Mouse (Mus musculus) urinary bladder, adult 2 months (tissue): Measurements from ENCODE around the gene Apoc1. TPM values are rescaled to one million over a fixed set of nuclear protein-coding genes. Genes with fewer than 3 reads are reported as not detected.
"Not testable (repeated sequence)": the region's sequence is repeated elsewhere in the genome, so short reads cannot be mapped to it uniquely, and the experiment has no call there.

Experiments
- DNase-seq: peaks from one replicate; pipeline ENCODE4 v3.0.0; 2022; ENCODE audit warnings: low spot score
- polyA plus RNA-seq: library from polyadenylated mRNA; depleted of rRNA; stranded (reverse); fragments of >200 nt; gene quantifications from 2 replicates; pipeline ENCODE4 v1.2.3, GENCODE M21; 2012

The Apoc1 gene
- polyA plus RNA-seq, 1 experiment = 72.3 TPM

DNA sequence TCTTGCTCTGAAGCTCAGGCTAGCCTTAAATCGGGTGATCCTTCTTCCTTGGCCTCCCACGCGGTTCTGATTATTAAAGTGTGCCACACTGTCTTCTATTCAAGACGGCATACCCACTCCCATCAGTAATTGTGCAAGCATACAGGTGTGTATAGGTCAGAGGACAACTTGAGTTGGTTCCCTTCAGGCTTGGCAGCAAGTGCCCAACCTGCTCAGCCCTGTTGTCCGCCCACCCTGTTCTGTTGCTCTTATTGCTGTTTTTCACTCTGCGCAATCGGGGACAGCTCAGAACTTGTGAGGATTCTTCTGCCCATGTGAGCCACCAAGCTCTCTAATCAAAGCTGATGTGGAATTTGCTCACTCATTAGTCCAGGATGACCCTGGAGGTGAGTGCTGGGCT lies 12.8 kb upstream of the Apoc1 start:
- no peak for DNase-seq

- no peak for DNase-seq
Observed at GRCm38 (mm10) chr7:19704475-19704874, 12.0 kb upstream of the Apoc1 start.

GRCm38 (mm10) chr7:19702859-19703555 lies 10.5 kb upstream of the Apoc1 start:
- no peak for DNase-seq

- DNase-seq = no peak
Observed at GRCm38 (mm10) chr7:19701069-19701761, 8.8 kb upstream of the Apoc1 start.

DNA sequence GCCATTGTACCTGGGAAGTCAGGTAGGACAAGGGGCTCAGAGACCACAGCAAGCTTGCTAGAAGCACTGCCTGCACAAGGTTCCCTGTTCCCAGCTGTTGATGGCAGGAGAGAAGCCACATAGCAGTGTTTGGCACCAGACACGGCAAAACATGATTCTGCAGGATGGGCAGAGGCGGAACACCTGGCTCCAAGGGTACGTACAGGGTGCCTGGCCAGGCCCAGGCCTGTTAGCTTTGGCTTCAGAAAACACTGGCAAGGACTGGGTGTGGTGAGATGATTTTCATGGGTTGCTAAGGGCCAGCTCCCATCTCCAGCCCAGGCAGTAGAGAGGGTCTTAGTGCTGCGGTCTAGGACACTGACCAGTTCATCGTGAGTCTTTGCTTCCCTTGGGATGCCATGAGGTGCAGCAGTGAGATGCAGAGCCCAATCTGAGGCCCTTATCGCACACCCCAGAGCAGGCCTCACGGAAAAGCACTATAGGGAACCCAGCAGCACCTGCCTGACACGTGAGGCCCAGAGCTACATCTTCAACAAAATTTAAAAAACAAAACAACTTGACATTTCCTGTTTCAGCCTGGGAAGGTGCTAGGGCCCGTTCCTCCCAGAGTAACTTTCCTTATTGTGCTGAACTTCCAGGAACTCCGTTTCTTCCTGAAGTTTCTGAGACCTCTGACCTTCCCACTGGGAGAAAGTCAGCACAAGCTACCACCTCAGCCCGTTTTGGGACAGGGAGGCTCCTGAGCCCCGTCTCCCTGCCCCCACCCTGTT lies 8.0 kb upstream of the Apoc1 start:
- no peak for DNase-seq

- no peak for DNase-seq
Observed at GRCm38 (mm10) chr7:19699827-19700148, 7.3 kb upstream of the Apoc1 start.

- no peak for DNase-seq
Observed at GRCm38 (mm10) chr7:19698907-19699826, 6.7 kb upstream of the Apoc1 start, which contains the start of gene Apoe. TSS of gene Apoe (minus strand) at chr7:19699188.

DNA sequence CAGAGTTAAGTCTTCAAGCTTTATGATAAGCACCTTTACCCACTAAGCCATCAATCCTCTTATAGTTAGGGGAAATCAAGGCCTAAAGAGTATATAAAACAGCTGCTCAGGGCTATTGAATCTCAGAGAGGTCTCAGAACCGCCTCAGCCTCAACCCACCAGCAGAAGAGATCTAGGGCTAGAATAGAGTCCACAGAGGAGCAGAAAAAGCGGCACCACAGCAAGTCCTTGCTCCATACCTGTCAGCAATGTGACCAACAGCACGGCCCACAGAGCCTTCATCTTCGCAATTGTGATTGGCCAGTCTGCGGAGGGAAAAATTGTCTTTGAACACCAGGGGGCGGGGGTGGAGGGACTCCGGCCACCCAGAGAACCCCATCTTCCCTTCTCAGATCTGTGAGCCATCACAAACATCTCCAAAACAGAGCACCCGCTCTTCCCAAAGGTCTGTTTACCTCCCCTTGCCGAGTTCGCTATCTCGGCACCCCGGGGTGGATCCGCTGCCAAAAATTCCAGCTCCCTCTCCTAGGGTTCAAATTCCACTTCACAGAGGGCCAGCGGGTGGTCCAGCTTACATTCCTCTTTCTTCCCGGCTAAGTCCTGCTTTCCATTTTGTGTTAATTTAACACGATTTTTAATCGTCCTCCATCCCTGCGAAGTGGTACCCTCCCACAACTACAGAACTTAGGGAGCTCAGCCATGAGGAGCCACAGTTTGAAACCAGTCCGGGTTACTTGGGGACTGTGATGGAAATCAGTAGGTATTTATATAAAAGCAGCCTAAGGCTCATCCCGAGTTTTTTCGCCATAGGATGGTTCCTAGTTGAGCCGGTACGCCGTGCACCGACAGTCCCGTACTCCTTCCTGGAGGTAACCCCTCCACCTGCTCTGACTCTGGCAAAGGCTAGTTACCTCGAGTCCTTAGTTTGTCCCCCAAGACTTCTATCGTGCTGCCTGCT lies 5.8 kb upstream of the Apoc1 start:
- DNase-seq = no peak

- no peak for DNase-seq
Observed at GRCm38 (mm10) chr7:19696336-19696873, 3.9 kb upstream of the Apoc1 start.

- DNase-seq = no peak
Observed at GRCm38 (mm10) chr7:19695881-19696280, 3.4 kb upstream of the Apoc1 start.

GRCm38 (mm10) chr7:19695213-19695594 lies 2.7 kb upstream of the Apoc1 start:
- no peak for DNase-seq

DNA sequence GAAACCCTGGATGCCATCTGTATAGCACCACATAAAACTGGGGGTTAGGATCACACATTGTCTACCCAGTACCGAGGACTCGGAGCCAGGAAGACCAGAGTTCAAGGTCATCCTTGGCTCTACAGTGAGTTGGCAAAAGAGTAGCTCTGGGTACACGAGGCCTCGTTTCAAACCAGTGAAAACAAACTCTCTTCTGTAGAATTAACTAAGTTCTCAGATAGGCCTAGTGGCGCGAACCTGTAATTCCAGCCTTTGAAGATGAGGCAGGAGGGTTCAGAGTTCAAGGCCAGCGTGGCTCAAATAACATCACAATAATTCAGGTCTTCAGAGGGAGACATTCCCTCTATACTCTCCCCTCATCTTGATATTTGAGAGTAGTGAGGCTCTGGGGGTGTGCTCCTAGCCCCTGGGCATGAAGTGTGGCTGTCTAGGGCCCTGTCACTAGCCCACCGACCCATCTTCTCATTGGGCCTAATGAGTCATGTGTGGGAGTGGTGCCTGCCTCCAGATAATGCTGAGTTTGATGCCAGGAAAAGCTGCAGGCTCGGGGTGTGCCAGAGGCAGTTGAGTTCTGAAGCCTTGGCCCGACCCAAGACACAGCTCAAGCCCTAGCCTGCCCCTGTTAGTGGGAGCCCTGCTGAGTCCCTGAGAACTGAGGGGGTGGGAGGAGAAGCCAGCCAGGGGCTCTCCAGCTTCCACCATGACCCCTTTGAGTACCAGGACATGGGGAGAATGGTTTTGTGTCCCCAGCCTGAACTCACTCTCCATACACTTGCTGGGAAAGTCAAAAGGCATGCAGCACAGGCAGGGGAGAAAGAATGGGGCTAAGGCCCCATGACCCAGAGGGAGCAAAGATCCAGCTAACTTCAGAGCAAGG lies 2.1 kb upstream of the Apoc1 start:
- DNase-seq = no peak

- DNase-seq = no peak
Observed at GRCm38 (mm10) chr7:19693421-19693820, 961 bp upstream of the Apoc1 start.

- DNase-seq = no peak
Observed at GRCm38 (mm10) chr7:19691434-19691833, 1.0 kb downstream of the Apoc1 start.

DNA sequence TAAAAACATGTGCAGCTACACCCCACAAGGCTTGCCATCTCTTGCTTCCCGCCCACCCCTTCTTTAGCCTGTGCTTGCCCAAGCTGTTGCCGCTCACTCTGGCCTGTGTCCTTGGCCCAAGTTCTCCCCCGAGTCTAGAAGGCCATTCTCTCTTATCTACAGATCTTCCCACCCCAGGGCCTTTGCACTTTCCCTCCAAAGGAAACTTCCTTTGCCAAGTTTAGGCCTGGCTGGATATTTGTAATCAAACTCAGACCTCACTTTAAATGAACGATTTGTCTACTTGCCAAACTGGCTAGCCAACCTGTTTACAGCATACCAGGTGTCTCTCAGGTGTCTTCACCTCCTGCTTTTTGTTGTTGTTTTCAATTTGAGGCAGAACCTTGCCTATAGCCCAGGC lies 1.6 kb downstream of the Apoc1 start:
- no peak for DNase-seq

DNA sequence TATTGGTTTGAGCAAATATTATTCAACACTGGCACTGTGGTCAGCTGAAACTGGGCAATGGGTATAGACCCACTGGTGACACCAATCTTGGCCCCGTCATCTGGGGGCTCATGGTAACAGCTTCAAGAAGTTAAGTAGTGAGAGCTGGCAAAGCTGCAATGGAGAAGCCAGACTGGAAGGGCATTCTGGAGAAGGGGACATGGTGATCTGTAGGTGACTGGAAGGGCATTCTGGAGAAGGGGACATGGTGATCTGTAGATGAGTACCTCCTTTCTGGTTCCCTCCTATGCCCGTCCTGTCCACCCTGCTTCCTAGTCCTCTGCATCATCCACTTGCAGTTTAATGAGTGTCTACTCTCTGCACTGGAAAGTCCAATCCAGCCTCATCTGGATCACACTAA lies 3.8 kb downstream of the Apoc1 start:
- no peak for DNase-seq

- DNase-seq = no peak
Observed at GRCm38 (mm10) chr7:19688101-19688500, 4.4 kb downstream of the Apoc1 start.

- not testable (repeated sequence) for DNase-seq
Observed at GRCm38 (mm10) chr7:19686927-19687583, 5.4 kb downstream of the Apoc1 start.

DNA sequence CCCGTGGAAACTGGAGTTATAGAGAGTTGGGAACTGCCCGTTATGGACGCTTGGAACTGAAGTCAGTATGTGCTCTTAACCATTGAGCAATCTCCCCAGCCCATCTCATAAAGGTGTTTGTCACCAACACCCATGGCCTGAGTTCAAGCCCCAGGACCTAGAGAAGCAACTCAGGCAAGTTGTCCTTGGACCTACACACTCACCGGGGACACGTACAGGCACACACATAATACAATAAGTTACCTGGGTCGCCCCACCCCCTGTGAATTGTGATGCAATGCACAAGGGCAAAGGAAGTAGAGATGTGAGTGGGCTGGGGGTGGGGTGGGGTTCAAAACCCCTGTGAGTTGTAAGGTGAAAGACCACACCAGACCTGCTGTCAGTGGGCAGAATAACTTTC lies 5.9 kb downstream of the Apoc1 start:
- DNase-seq = no peak
